Mouse (Mus musculus): ENCODE measurements around the gene Olfr1441.

- no peak for TF ChIP-seq POLR2A (IDR thresholded peaks at IDR 0.05; ENCODE audit: insufficient read depth, low read depth, low read length)
- no peak for TF ChIP-seq CTCF (IDR thresholded peaks at IDR 0.05)
- no peak for TF ChIP-seq EP300 (IDR thresholded peaks at IDR 0.05; ENCODE audit: insufficient read depth, low read depth, low read length)
These were observed 55.2 kb downstream of the Olfr1441 start for GRCm38 (mm10) chr19:12472381-12472976.

Data from heart, adult 2 months (tissue).